Mouse (Mus musculus) right cerebral cortex, adult 18-20 months (tissue): ENCODE data around the gene Sdhaf3.
"Not testable (repeated sequence)": the region's sequence is repeated elsewhere in the genome, so short reads cannot be mapped to it uniquely, and the experiment has no call there.

Experiments used
- DNase-seq: peaks from one replicate; pipeline ENCODE4 v3.0.0; 2022; ENCODE audit warnings: mixed read lengths

The Sdhaf3 gene

GRCm38 (mm10) chr6:6955764-6956561 lies at the start of gene Sdhaf3:
TSS of gene Sdhaf3 (plus strand) at chr6:6956004.
- peak; percentile 97 for DNase-seq

DNA sequence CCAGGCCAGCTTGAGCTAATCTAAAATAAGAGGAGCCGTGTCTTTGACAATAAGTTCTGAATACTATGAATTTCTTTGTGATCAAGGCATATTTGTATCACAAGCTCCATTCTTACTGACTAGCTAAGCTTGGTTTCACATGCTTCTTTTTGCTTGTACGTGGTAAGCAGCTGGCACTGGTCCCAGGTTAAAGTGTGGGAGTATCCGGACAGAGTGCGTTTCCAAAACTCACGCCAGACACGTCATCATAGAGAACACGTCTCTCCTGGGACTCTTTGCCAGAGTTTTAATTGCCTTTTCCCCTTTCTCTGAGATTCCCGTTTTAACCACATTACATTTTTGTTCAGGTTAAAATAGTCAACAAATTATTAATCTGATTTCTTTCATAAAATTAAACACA lies 46.2 kb upstream of the Sdhaf3 start:
- DNase-seq, result no peak

DNA sequence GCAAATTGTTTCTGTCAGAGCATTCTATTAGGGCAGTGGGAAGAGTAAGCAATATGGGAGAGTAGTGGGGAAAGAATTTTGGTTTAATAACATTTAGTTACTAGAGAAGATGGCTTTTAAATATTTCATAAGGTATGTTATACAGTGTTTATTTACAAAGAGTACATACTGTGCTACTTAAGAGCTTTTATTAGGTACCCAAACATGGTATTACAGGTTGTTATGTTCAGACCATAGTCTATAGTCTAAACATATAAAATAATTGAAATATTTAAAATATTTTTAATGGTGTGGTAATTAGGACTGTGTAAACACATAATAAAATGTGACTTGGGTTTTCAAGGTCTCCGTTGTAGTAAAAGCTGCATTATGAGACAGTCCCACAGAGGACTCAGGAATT lies 41.5 kb upstream of the Sdhaf3 start:
- DNase-seq, result no peak

GRCm38 (mm10) chr6:6914849-6915525 lies 40.8 kb upstream of the Sdhaf3 start:
- DNase-seq, result peak; percentile 30

GRCm38 (mm10) chr6:6915526-6915915 lies 40.3 kb upstream of the Sdhaf3 start:
- DNase-seq, result no peak

GRCm38 (mm10) chr6:6917334-6917733 lies 38.5 kb upstream of the Sdhaf3 start:
- no peak for DNase-seq

- DNase-seq, result no peak
These were observed 30.5 kb upstream of the Sdhaf3 start for GRCm38 (mm10) chr6:6925264-6925663.

DNA sequence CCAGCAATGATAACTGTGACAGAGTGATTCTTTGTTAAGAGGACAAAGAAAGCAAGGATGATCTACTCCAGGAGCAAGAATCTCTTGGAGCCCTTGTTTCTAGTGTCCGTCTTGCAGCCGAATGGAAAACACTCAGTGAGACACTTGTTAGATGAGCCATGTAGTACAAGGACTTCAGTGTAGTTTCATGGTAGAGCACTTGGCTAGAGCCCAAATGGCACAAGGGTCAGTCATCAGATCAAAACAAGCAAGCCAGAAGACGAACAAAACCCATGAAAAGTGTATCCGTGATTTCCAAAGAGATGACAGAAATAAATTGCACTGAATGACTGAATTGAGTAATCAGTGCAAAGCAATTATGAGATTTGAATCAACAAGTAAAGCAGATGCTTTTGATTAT lies 25.0 kb upstream of the Sdhaf3 start:
- no peak for DNase-seq

GRCm38 (mm10) chr6:6931507-6931906 lies 24.3 kb upstream of the Sdhaf3 start:
- DNase-seq, result no peak

DNA sequence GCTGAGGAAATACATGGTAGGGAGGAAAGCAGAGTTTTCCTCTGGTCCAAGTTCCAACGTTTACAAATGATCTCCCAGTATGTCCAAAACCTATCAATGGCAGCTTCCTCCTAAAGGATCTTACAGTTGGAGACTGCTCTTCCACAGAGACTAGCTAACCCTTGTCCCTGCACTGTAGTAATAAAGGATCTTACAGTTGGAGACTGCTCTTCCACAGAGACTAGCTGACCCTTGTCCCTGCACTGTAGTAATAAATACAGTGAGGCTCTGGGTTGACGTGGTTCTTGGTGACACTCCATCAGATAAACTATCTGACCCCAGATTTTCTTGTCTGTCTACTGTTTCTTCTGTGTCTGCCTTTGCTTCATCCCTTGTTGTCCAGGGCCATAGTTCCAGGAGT lies 15.0 kb upstream of the Sdhaf3 start:
- DNase-seq, result no peak

- peak; percentile 17 for DNase-seq
These were observed 13.0 kb upstream of the Sdhaf3 start for GRCm38 (mm10) chr6:6942813-6943212.

DNA sequence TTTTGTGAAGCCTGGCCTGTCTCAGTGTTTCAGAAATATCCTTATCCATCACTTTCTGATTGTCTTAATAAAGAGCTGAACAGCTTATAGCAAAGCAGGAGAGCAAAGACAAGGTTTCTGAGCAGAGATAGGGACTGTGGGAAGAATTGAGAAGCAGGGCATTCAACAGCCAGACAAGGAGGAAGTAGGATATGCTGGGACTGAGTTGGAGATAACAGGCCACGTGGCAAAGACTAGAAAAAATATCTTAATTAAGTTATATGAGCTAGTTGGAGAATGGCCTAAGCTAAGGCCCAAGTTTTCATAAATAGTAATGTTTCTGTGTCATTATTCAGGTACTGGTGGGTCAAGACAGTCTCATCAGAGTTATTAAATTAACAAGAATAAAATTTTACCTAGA lies 8.2 kb upstream of the Sdhaf3 start:
- DNase-seq, result no peak

GRCm38 (mm10) chr6:6955395-6955763 lies 425 bp upstream of the Sdhaf3 start:
- DNase-seq, result no peak

GRCm38 (mm10) chr6:6959234-6959633 lies 3.4 kb downstream of the Sdhaf3 start:
- DNase-seq, result not testable (repeated sequence)

- DNase-seq, result no peak
These were observed 41.6 kb downstream of the Sdhaf3 start for GRCm38 (mm10) chr6:6997226-6997946.

GRCm38 (mm10) chr6:6997956-6998355 lies 42.2 kb downstream of the Sdhaf3 start:
- no peak for DNase-seq

DNA sequence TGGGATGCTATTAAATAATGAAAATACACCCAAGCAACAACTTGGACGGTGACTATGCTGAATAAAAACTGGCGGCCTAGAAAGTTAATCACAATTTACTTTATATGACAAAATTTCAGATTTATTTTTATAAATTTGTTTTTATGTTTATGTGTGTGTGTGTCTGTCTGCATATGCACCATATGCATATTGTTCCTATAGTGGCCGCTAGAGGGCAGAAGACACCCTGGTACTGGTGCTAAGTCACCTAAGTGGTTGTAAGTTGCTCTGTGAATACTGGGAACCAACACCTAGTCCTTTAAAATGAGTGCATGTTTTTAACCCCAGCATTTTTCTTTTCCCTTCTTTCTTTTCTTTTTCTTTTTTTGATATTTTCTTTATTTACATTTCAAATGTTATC lies 43.2 kb downstream of the Sdhaf3 start:
- no peak for DNase-seq

DNA sequence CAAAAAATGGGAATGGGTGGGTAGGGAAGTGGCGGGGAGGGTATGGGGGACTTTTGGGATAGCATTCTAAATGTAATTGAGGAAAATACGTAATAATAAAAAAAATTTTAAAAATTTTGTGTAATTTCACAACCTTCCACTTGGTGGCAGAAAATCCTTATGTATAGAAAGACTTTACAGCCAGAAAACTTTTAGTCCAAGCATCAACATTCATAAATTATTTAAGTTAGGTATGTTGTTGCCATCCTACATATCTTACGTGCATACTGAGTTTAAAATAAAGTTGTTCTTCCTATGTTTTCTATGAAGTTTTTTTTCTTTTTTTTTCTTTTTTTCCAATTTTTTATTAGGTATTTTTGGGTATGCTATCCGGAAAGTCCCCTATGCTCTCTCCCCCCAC lies 47.3 kb downstream of the Sdhaf3 start:
- no peak for DNase-seq

DNA sequence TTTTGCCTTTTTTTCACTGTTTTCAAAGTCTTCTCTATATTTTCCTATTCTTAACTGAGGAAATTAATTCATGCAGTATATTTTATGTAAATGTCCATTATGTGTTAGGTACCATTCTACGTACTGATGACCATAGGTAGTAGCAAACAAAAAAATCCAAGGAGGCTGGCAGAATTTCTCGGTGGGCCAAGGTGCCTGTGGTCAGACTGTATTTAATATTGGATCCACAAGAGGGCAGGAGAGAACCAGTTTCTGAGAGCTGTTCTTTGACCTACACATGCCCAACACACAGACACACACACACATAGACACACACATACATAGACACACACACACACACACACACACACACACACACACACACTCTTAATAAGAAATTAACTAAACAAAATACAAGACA lies 48.2 kb downstream of the Sdhaf3 start:
- DNase-seq, result no peak

DNA sequence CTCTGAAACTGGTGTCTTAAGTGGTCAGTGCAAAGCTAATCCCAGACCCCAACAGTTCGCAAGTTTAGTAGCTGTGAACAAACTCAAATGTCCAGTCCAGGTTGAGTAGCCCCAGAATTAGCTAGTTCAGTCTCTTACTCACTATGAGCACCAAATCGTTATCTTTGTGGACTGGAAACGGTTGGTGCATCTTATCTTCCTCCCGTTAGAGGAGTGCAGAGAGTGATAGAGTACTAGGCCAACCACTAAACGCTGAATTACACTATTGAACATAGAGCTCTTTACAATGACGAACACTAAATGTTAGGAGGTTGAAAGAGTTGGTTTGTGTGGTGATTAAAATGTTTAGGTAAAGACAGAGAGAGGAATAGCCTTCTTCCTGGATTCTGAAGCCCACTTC lies 82.3 kb downstream of the Sdhaf3 start:
- DNase-seq, result no peak

GRCm38 (mm10) chr6:7038835-7039234 lies 83.0 kb downstream of the Sdhaf3 start:
- no peak for DNase-seq

- DNase-seq, result no peak
These were observed 86.1 kb downstream of the Sdhaf3 start for GRCm38 (mm10) chr6:7041912-7042311.

DNA sequence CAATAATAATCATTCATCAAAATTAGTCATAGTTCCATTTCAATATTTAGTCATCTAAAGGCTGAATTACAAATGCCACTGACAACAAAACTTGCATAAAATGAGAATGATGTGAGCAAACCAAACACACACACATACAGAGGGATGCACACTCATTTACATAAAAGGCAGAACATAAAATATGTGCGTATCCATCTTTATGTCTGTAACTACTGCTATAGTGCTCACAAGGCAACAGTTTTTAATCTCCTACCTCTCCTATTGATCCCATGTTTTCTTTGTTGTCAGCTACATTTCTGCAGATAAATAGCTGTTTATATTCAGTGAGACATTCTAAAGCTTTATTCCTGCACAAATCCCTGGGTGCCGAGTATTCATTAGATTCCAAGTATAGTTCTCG lies 107.0 kb downstream of the Sdhaf3 start:
- no peak for DNase-seq

- DNase-seq, result no peak
These were observed 113.0 kb downstream of the Sdhaf3 start for GRCm38 (mm10) chr6:7068782-7069181.
